Mouse (Mus musculus) monocyte, adult 59 days (primary cell): Measurements from ENCODE around the gene Gimap4. TPM values are rescaled to one million over a fixed set of nuclear protein-coding genes. Genes with fewer than 3 reads are reported as not detected.

Source experiments
- total RNA-seq, 2 experiments: library from RNA; stranded (reverse); gene quantifications; one replicate each; pipeline ENCODE4 v1.2.4; 2023

Gimap4 gene
- total RNA-seq = 1 to 10 TPM in 1 of 2 experiments, under 1 TPM in 1; 0.82 to 2.7 TPM

GRCm38 (mm10) chr6:48684319-48684718, at the start of gene Gimap4:
Gene Gimap4 (plus strand): TSS chr6:48684549.

GRCm38 (mm10) chr6:48646995-48647394, 37.4 kb upstream of the Gimap4 start, which contains the start of gene Gimap8:
Gene Gimap8 (plus strand): TSS chr6:48647234.

GRCm38 (mm10) chr6:48675931-48676859, 8.2 kb upstream of the Gimap4 start, which contains the start of gene Gimap9:
Gene Gimap9 (plus strand): TSS chr6:48676129.

GRCm38 (mm10) chr6:48718455-48718854, 34.1 kb downstream of the Gimap4 start, which contains the start of the genes Gm28053 and Gimap7:
Gene Gm28053 (plus strand): TSS chr6:48718607.
Gene Gimap7 (plus strand): TSS chr6:48718621.

GRCm38 (mm10) chr6:48738961-48739779, 54.8 kb downstream of the Gimap4 start, which contains the start of gene Gimap1:
Gene Gimap1 (plus strand): TSS chr6:48739054.

Other genes starting within 250 kb of the Gimap4 start
- 10 to 100 TPM; 49.1 to 56.8 TPM for gene Zfp467, start 238.7 kb upstream of the Gimap4 start, total RNA-seq
- gene Sspo, start 236.3 kb upstream of the Gimap4 start, total RNA-seq = under 1 TPM; 0.52 TPM
- 1 to 10 TPM; 1.4 to 2.6 TPM for gene Atp6v0e2, start 146.9 kb upstream of the Gimap4 start, total RNA-seq
- gene Lrrc61, start 129.8 kb upstream of the Gimap4 start, total RNA-seq = 10 to 100 TPM; 53.5 to 56.8 TPM
- 1 to 10 TPM; 1.7 to 2.6 TPM for gene Rarres2, start 111.8 kb upstream of the Gimap4 start, total RNA-seq
- not detected for gene Gm45021, start 94.9 kb upstream of the Gimap4 start, total RNA-seq
- gene Repin1, start 90.7 kb upstream of the Gimap4 start, total RNA-seq = 1 to 10 TPM; 8.3 to 9.3 TPM
- gene Gm44965, start 90.6 kb upstream of the Gimap4 start, total RNA-seq = not detected
- 1 to 10 TPM; 2.7 to 3.6 TPM for gene Zfp775, start 82.5 kb upstream of the Gimap4 start, total RNA-seq
- not detected for gene AI854703, start 57.8 kb upstream of the Gimap4 start, total RNA-seq
- under 1 TPM; 0.39 to 0.89 TPM for gene Gimap8, start 37.3 kb upstream of the Gimap4 start, total RNA-seq
- 1 to 10 TPM in 1 of 2 experiments, under 1 TPM in 1; 1.00 to 1.4 TPM for gene Gimap9, start 8.4 kb upstream of the Gimap4 start, total RNA-seq
- gene Gimap6, start 23.7 kb downstream of the Gimap4 start, total RNA-seq = 1 to 10 TPM; 8.3 to 9.2 TPM
- not detected for gene Gm28053, start 34.1 kb downstream of the Gimap4 start, total RNA-seq
- not detected for gene Gimap7, start 34.1 kb downstream of the Gimap4 start, total RNA-seq
- gene Gimap1, start 54.5 kb downstream of the Gimap4 start, total RNA-seq = 1 to 10 TPM; 1.1 to 1.6 TPM
- 1 to 10 TPM in 1 of 2 experiments, under 1 TPM in 1; 0.46 to 1.2 TPM for gene Gimap5, start 61.6 kb downstream of the Gimap4 start, total RNA-seq
- 1 to 10 TPM in 1 of 2 experiments, under 1 TPM in 1; 1.00 to 1.8 TPM for gene Gimap3, start 86.3 kb downstream of the Gimap4 start, total RNA-seq
- 10 to 100 TPM; 72.6 to 75.1 TPM for gene Tmem176a, start 156.4 kb downstream of the Gimap4 start, total RNA-seq
- 100 to 1,000 TPM; 215 to 221 TPM for gene Tmem176b, start 156.9 kb downstream of the Gimap4 start, total RNA-seq
- gene Aoc1, start 188.3 kb downstream of the Gimap4 start, total RNA-seq = not detected
- gene 1600015I10Rik, start 245.3 kb downstream of the Gimap4 start, total RNA-seq = not detected